Mouse (Mus musculus) lung, adult 2 months (tissue): ENCODE data around the gene Hist1h2bb.

Experiments used
- CTCF ChIP-seq: fragments of 200-500 bp; IDR thresholded peaks from 2 replicates; pipeline ENCODE4 v1.5.1; 2011; ENCODE audit warnings: mild to moderate bottlenecking, low read length, control low read depth; ENCODE audit not compliant: insufficient read depth
- POLR2A ChIP-seq: fragments of 200-500 bp; IDR thresholded peaks from 2 replicates; pipeline ENCODE4 v1.6.1; 2011; ENCODE audit warnings: low read depth, mild to moderate bottlenecking, control low read depth, low read length, borderline replicate concordance; ENCODE audit errors: extremely low read depth

DNA sequence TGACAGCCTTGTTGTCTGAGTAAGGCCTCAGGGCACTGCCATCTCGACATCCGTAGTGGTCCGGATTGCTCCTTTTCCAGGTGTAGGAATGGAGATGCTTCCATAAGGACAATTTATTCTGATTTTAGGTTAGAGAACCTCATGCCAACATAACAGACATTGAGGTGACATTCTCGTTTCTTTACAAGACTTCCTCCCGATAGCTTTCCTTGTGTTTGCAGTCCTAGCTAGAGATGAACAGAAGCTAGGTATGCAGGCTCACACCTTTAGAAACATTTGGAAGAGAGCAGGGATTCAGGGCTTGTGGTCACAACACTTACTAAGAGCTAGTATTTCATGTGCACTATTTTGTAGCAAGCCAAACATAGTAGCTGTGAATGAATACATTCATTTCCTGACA, 3.3 kb upstream of the Hist1h2bb start:
- no peak for TF ChIP-seq CTCF
- TF ChIP-seq POLR2A = no peak
